Mouse (Mus musculus) MEL (cell line): Measurements from ENCODE around the gene Drosha. TPM values are rescaled to one million over a fixed set of nuclear protein-coding genes. Genes with fewer than 3 reads are reported as not detected.

Source experiments
- DNase-seq: peaks from one replicate; pipeline ENCODE4 v3.0.0; 2011; ENCODE audit warnings: low read depth, low spot score
- H3K27ac ChIP-seq: 2 replicates; pipeline ENCODE4 v1.5.1; 2012; ENCODE audit warnings: low read depth, mild to moderate bottlenecking, control low read depth, low read length, moderate library complexity; ENCODE audit not compliant: control insufficient read depth
- H3K27me3 ChIP-seq, 2 experiments: fragments of 150-350 bp in 1 of 2; sonication (generic) in 1 of 2; 2 replicates each; pipeline ENCODE4 v1.6.1; 2012; ENCODE audit warnings: low read length in 2 of 2, mild to moderate bottlenecking in 2 of 2, improper control_type of control experiment in 1 of 2, moderate library complexity in 1 of 2; ENCODE audit not compliant: insufficient read depth in 2 of 2, control insufficient read depth in 1 of 2
- H3K36me3 ChIP-seq, 2 experiments: 2 replicates each; pipeline ENCODE4 v1.6.1; 2012 to 2014; ENCODE audit warnings: low read length in 2 of 2, improper control_type of control experiment in 1 of 2, inconsistent platforms in 1 of 2, mild to moderate bottlenecking in 1 of 2; ENCODE audit not compliant: insufficient read depth in 2 of 2, control insufficient read depth in 1 of 2
- H3K4me1 ChIP-seq, 2 experiments: fragments of 150-350 bp in 1 of 2; sonication (generic) in 1 of 2; 2 replicates each; pipeline ENCODE4 v1.6.1; 2012; ENCODE audit warnings: low read length in 2 of 2, improper control_type of control experiment in 1 of 2, mild to moderate bottlenecking in 1 of 2; ENCODE audit not compliant: insufficient read depth in 2 of 2, control insufficient read depth in 1 of 2
- H3K4me3 ChIP-seq, 2 experiments: fragments of 150-350 bp in 1 of 2; sonication (generic) in 1 of 2; 2 replicates each; pipeline ENCODE4 v1.5.1; 2012; ENCODE audit warnings: low read depth in 2 of 2, low read length in 2 of 2, mild to moderate bottlenecking in 2 of 2, moderate library complexity in 2 of 2, control low read depth in 1 of 2, improper control_type of control experiment in 1 of 2; ENCODE audit not compliant: control insufficient read depth in 1 of 2, insufficient read depth in 1 of 2
- H3K79me2 ChIP-seq: 2 replicates; pipeline ENCODE4 v1.6.1; 2012; ENCODE audit warnings: mild to moderate bottlenecking, low read length, moderate library complexity; ENCODE audit not compliant: control insufficient read depth, poor library complexity, insufficient read depth
- H3K9ac ChIP-seq: 2 replicates; pipeline ENCODE4 v1.6.1; 2012; ENCODE audit warnings: low read depth, mild to moderate bottlenecking, control low read depth, low read length, moderate library complexity; ENCODE audit not compliant: control insufficient read depth, poor library complexity, severe bottlenecking
- H3K9me3 ChIP-seq: fragments of 150-350 bp; sonication (generic); replicated peaks from 2 replicates; pipeline ENCODE4 v1.6.1; 2012; ENCODE audit warnings: mild to moderate bottlenecking, low read length, improper control_type of control experiment, moderate library complexity; ENCODE audit not compliant: insufficient read depth
- CTCF ChIP-seq, 3 experiments: IDR thresholded peaks in 2 of 3; conservative IDR thresholded peaks in 1 of 3; 2 replicates each; pipeline ENCODE4 v1.5.1; 2011 to 2012; ENCODE audit warnings: low read length in 3 of 3, low read depth in 2 of 3, mild to moderate bottlenecking in 2 of 3, improper control_type of control experiment in 1 of 3, inconsistent platforms in 1 of 3, mixed read lengths in 1 of 3, moderate library complexity in 1 of 3; ENCODE audit not compliant: control insufficient read depth in 1 of 3, insufficient read depth in 1 of 3, poor library complexity in 1 of 3, severe bottlenecking in 1 of 3
- ETS1 ChIP-seq: IDR thresholded peaks from 2 replicates; pipeline ENCODE4 v1.6.1; 2012; ENCODE audit warnings: low read depth, mild to moderate bottlenecking, inconsistent platforms, low read length, improper control_type of control experiment, moderate library complexity
- GABPA ChIP-seq: IDR thresholded peaks from 2 replicates; pipeline ENCODE4 v1.6.1; 2012; ENCODE audit warnings: low read depth, mild to moderate bottlenecking, inconsistent platforms, low read length, improper control_type of control experiment, moderate library complexity
- HCFC1 ChIP-seq: IDR thresholded peaks from 2 replicates; pipeline ENCODE4 v1.6.1; 2012; ENCODE audit warnings: low read depth, mild to moderate bottlenecking, inconsistent platforms, low read length, improper control_type of control experiment, moderate library complexity
- MAFK ChIP-seq: IDR thresholded peaks from 2 replicates; pipeline ENCODE4 v1.6.1; 2011; ENCODE audit warnings: low read depth, mild to moderate bottlenecking, low read length, improper control_type of control experiment, borderline replicate concordance
- MEF2A ChIP-seq: IDR thresholded peaks from 2 replicates; pipeline ENCODE4 v1.6.1; 2014; ENCODE audit warnings: low read depth, mild to moderate bottlenecking, inconsistent platforms, low read length, improper control_type of control experiment; ENCODE audit not compliant: poor library complexity, insufficient replicate concordance, severe bottlenecking; ENCODE audit errors: extremely low read depth
- MYB ChIP-seq: IDR thresholded peaks from 2 replicates; pipeline ENCODE4 v1.6.1; 2011; ENCODE audit warnings: mild to moderate bottlenecking, low read depth, low read length, improper control_type of control experiment
- MYC ChIP-seq: IDR thresholded peaks from 2 replicates; pipeline ENCODE4 v1.6.1; 2011; ENCODE audit warnings: low read depth, mild to moderate bottlenecking, low read length, improper control_type of control experiment, moderate library complexity
- NELFE ChIP-seq: IDR thresholded peaks from 2 replicates; pipeline ENCODE4 v1.6.1; 2011; ENCODE audit warnings: low read depth, low read length, improper control_type of control experiment
- POLR2A ChIP-seq, 2 experiments: IDR thresholded peaks; 2 replicates each; pipeline ENCODE4 v1.6.1; 2011 to 2012; ENCODE audit warnings: low read length in 2 of 2, mild to moderate bottlenecking in 2 of 2, control low read depth in 1 of 2, improper control_type of control experiment in 1 of 2, low read depth in 1 of 2, moderate library complexity in 1 of 2; ENCODE audit not compliant: control insufficient read depth in 1 of 2, insufficient read depth in 1 of 2, poor library complexity in 1 of 2
- RAD21 ChIP-seq: IDR thresholded peaks from 2 replicates; pipeline ENCODE4 v1.6.1; 2011; ENCODE audit warnings: mild to moderate bottlenecking, low read depth, low read length, improper control_type of control experiment
- RCOR1 ChIP-seq: IDR thresholded peaks from 2 replicates; pipeline ENCODE4 v1.6.1; 2012; ENCODE audit warnings: low read depth, mild to moderate bottlenecking, inconsistent platforms, low read length, improper control_type of control experiment
- SIN3A ChIP-seq: IDR thresholded peaks from 2 replicates; pipeline ENCODE4 v1.6.1; 2012; ENCODE audit warnings: low read length, improper control_type of control experiment, inconsistent platforms
- TAL1 ChIP-seq: IDR thresholded peaks from 2 replicates; pipeline ENCODE4 v1.6.1; 2012; ENCODE audit warnings: mild to moderate bottlenecking, inconsistent platforms, low read length, moderate library complexity, mixed read lengths
- USF1 ChIP-seq: IDR thresholded peaks from 2 replicates; pipeline ENCODE4 v1.6.1; 2014; ENCODE audit warnings: low read depth, mild to moderate bottlenecking, inconsistent platforms, low read length, improper control_type of control experiment, moderate library complexity
- ZC3H11A ChIP-seq: IDR thresholded peaks from 2 replicates; pipeline ENCODE4 v1.6.1; 2012; ENCODE audit warnings: low read depth, mild to moderate bottlenecking, inconsistent platforms, low read length, improper control_type of control experiment
- ZMIZ1 ChIP-seq: IDR thresholded peaks from 2 replicates; pipeline ENCODE4 v1.6.1; 2012; ENCODE audit warnings: low read depth, mild to moderate bottlenecking, inconsistent platforms, low read length, improper control_type of control experiment, moderate library complexity
- ZNF384 ChIP-seq: IDR thresholded peaks from 2 replicates; pipeline ENCODE4 v1.6.1; 2012; ENCODE audit warnings: low read depth, mild to moderate bottlenecking, inconsistent platforms, low read length, improper control_type of control experiment
- polyA plus RNA-seq, 2 experiments: library from polyadenylated mRNA; stranded (reverse) in 1 of 2; unstranded in 1 of 2; fragments of >175 nt in 1 of 2; fragments of >200 nt in 1 of 2; gene quantifications; 2 replicates each; pipeline versions ENCODE4 v1.2.1 to v1.2.4; 2012; ENCODE audit warnings: low replicate concordance in 2 of 2, low read depth in 1 of 2; ENCODE audit not compliant: insufficient read length in 2 of 2, insufficient read depth in 1 of 2, missing spikeins in 1 of 2
- total RNA-seq: library from RNA; depleted of rRNA; stranded (reverse); fragments of 300-350 nt; gene quantifications from 2 replicates; pipeline ENCODE4 v1.2.3, GENCODE M21; 2012

Drosha gene
- total and polyA plus RNA-seq, 3 experiments: 43.3 to 482 (median 96.9) TPM

DNA sequence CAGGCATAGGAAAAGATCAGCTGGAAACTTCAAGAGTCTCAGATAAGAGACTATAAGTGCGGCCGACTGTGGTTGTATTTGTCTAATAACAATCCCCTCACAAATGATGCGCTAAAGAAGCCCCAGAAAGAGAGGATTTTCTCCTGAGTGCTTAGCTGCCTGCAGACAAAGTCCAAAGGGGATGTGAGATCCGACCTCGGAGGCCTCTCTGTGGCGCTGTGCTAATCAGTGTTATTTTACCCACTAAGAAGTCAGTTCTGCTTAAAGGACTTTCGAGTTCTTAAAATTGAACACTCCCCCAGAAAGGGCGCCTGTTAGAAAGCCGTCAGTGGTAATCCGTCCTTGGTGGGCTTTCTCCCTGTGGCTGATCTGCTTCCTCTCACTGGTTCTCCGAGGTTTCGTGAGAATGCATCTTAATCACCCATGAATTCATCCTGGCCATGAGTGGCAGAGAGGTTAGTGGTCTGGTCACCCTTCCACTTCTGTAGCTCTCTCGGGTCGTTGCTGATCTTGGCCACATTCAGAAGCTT lies 117.1 kb downstream of the Drosha start:
- DNase-seq: no peak
- no peak for TF ChIP-seq TAL1
- TF ChIP-seq RAD21: no peak
- TF ChIP-seq ZMIZ1: no peak
- no peak for TF ChIP-seq SIN3A
- TF ChIP-seq CTCF (IDR thresholded peaks at IDR 0.05 in 2 of 3, conservative IDR thresholded peaks at IDR 0.05 in 1 of 3; ENCODE audit: control insufficient read depth in 1 of 3, insufficient read depth in 1 of 3, low read depth in 2 of 3, low read length in 3 of 3, poor library complexity in 1 of 3, severe bottlenecking in 1 of 3): no peak
- Histone ChIP-seq H3K27ac (no peak overlapping the region), H3K9ac (no peak overlapping the region), H3K79me2 (no peaks in the 10 kb centered on the region), H3K4me3 (no peak overlapping the region), H3K4me1 (peaks cover 2 to 5% of the 10 kb centered on the region in 2 experiments; a peak in 2 of 4 replicates), H3K27me3 (no peaks in the 10 kb centered on the region), H3K9me3 (no peaks in the 10 kb centered on the region), H3K36me3 (peaks cover 0 to 5% of the 10 kb centered on the region in 2 experiments; a peak in 2 of 4 replicates)

DNA sequence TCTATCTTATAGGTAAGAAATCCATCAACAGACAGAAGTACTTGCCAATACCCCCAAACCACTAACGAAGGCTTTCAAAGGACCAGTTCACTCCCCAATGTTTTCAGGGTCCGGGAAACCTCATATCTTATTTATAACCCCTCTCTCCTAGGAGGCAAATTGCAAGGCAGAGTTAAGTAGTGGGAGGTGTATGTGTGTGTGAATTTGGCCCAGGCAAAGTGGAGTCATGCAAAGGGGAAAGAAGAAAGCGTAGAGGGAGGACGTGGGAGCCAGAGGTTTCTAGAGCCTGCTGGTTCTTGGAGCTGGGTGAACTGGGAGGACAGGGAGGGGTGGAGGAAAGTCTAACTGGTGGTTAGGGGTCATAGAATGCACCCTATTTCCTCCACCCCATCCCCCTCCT lies 117.8 kb downstream of the Drosha start:
- Histone ChIP-seq H3K27ac (no peak overlapping the region), H3K9me3 (no peaks in the 10 kb centered on the region)
- TF ChIP-seq ZC3H11A (no peak), GABPA (no peak), MYB (no peak), MEF2A (no peak), ZNF384 (no peak), USF1 (no peak), HCFC1 (no peak), MAFK (no peak), POLR2A (IDR thresholded peaks at IDR 0.05; ENCODE audit: control insufficient read depth in 1 of 2, insufficient read depth in 1 of 2, low read depth in 1 of 2, low read length in 2 of 2, poor library complexity in 1 of 2) (no peak), MYC (no peak), RCOR1 (no peak), SIN3A (no peak), NELFE (no peak), TAL1 (no peak), ETS1 (no peak)
- TF ChIP-seq, all 39 proteins: peak for 0
- Histone ChIP-seq H3K36me3 (no peaks in the 10 kb centered on the region; a peak in 1 of 4 replicates), H3K4me3 (no peak overlapping the region), H3K9ac (no peak overlapping the region), H3K27me3 (no peaks in the 10 kb centered on the region), H3K4me1 (no peaks in the 10 kb centered on the region; a peak in 1 of 4 replicates), H3K79me2 (no peaks in the 10 kb centered on the region)
- DNase-seq: no peak
